Mouse (Mus musculus) forebrain, embryonic 10.5 days (tissue): ENCODE data around the gene P3h1. TPM values are rescaled to one million over a fixed set of nuclear protein-coding genes. Genes with fewer than 3 reads are reported as not detected.

ENCODE experiments used
- DNase-seq: peaks from one replicate; pipeline ENCODE4 v3.0.0-alpha.2; 2017; ENCODE audit warnings: low spot score; ENCODE audit errors: extremely low spot score
- H3K27ac ChIP-seq: fragments of 300-500 bp; sonication (generic); 2 replicates; pipeline ENCODE4 v1.5.1; 2016; ENCODE audit warnings: mild to moderate bottlenecking
- H3K27me3 ChIP-seq: fragments of 300-500 bp; sonication (generic); 2 replicates; pipeline ENCODE4 v1.6.1; 2016; ENCODE audit warnings: mild to moderate bottlenecking; ENCODE audit not compliant: poor library complexity, severe bottlenecking
- H3K36me3 ChIP-seq: fragments of 300-500 bp; sonication (generic); replicated peaks from 2 replicates; pipeline ENCODE4 v1.6.1; 2016; ENCODE audit warnings: mild to moderate bottlenecking, moderate library complexity
- H3K4me1 ChIP-seq: fragments of 300-500 bp; sonication (generic); 2 replicates; pipeline ENCODE4 v1.6.1; 2016
- H3K4me3 ChIP-seq: fragments of 300-500 bp; sonication (generic); 2 replicates; pipeline ENCODE4 v1.5.1; 2016; ENCODE audit warnings: mild to moderate bottlenecking, moderate library complexity
- H3K9me3 ChIP-seq: fragments of 300-500 bp; sonication (generic); 2 replicates; pipeline ENCODE4 v1.6.1; 2016; ENCODE audit warnings: mild to moderate bottlenecking, moderate library complexity
- WGBS: fragments of 180-500 bp; shearing (Covaris S2); methylation state at CpG from one replicate; pipeline ENCODE4 v1.1.7; 2016; 5-methylcytosine and 5-hydroxymethylcytosine counted together
- polyA plus RNA-seq: library from polyadenylated mRNA; unstranded; fragments of >200 nt; fragmentation: Nextera tagmentation; extraction: Ambion mirVana; gene quantifications from 2 replicates; pipeline ENCODE4 v1.2.1, GENCODE M21; 2016

P3h1 gene
- polyA plus RNA-seq, result 13.4 and 16.2 TPM in 2 replicates

DNA sequence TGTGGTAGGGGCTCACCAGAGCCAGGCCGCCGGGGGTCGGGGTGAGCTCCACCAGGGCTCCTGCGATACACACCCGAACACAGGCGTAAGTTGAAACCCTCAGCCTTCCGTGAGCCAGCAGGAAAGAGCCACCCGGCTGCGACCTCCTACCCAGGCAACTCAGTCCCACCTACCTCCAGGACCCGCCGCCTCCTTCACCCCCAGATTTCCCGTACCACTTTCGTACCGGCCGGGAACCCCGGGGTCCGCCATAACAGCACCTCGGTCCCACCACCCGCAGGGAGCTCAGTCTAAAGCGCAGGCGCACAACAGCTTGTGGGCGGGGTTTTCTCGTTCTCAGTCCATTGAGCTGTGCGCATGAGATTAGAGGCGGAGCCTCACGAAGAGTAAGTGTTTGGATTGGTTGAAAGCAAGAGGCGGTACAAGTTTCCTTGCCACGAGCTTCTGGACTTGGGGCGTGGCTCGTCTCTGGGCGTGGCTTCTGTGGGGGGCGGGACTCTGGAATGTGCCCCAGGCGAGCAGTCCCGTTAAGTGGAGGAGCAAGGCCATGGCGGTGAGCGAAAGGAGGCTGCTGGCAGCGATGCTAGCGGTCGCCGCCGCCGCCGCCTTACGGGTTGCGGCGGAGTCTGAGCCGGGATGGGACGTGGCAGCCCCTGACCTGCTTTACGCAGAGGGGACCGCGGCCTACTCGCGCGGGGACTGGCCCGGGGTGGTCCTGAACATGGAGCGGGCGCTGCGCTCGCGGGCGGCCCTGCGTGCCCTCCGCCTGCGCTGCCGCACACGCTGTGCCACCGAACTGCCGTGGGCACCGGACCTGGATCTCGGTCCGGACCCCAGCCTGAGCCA lies at the start of gene P3h1, which contains the start of gene AU022252:
Gene P3h1 (plus strand): TSS at position 506 of the 846 bp plus-strand sequence.
Gene AU022252 (minus strand): TSS at position 303 of the 846 bp plus-strand sequence.
- peak within 1 kb of the TSS; percentile 84 for H3K4me3 ChIP-seq
- H3K9me3 ChIP-seq, result no peaks in the 10 kb centered on the region
- H3K27me3 ChIP-seq, result peaks cover 4% of the 10 kb centered on the region; the same call in 1 of the 2 replicates
- H3K27ac ChIP-seq, result peak within 1 kb of the TSS; percentile 87
- WGBS, result under 1% methylated on average over 71 of the region's 71 CpGs
- peaks cover 29% of the 10 kb centered on the region for H3K36me3 ChIP-seq
- H3K4me1 ChIP-seq, result peaks cover 22% of the 10 kb centered on the region
- peak; percentile 97 for DNase-seq

- DNase-seq, result no peak
- H3K36me3 ChIP-seq, result no peaks in the 10 kb centered on the region
- no peaks in the 10 kb centered on the region for H3K4me1 ChIP-seq
- 63% methylated on average over 1 of the region's 1 CpGs for WGBS
- no peak overlapping the region for H3K27ac ChIP-seq
- no peaks in the 10 kb centered on the region for H3K9me3 ChIP-seq
- no peak overlapping the region for H3K4me3 ChIP-seq
- H3K27me3 ChIP-seq, result no peaks in the 10 kb centered on the region
Observed at GRCm38 (mm10) chr4:119183525-119183924, 49.2 kb upstream of the P3h1 start.

GRCm38 (mm10) chr4:119185771-119186170 lies 46.9 kb upstream of the P3h1 start:
- no peak overlapping the region for H3K4me3 ChIP-seq
- H3K27me3 ChIP-seq, result no peaks in the 10 kb centered on the region
- H3K9me3 ChIP-seq, result no peaks in the 10 kb centered on the region
- WGBS, result 86% methylated on average over 4 of the region's 4 CpGs
- no peak overlapping the region for H3K27ac ChIP-seq
- H3K36me3 ChIP-seq, result no peaks in the 10 kb centered on the region
- no peak for DNase-seq
- H3K4me1 ChIP-seq, result no peaks in the 10 kb centered on the region

DNA sequence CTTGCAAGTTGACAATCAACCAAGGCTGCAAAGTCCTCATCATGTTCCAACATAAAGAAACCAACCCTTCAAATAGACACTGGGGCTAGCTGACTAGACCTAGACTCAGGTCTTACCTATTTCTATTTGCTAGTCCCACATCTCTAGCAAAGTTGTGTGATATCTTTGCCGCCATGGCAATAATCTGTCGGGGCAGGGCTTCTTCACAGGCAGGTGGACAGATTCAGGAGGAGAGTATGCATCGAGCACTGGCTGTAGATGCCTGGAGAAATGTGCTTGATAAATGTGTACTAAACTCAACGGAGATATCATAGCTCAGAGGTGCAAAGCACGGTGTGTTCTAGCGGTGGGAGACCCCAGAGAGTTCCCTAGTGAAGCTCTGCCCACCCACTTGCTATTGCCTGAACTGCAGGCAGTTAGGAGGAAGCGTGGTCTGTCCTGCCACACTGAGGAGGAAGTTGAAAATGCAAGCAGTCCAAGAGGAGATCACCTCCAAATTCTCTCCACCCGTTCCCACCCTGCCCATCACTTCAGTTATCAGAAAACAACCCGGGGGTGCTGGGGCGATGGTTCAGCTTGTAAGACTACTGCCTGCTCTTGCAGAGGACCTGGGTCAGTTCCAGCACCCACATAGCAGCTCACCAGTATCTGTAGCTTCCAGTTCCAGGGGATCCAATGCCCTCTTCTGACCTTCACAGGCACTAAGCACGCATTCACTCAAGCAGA lies 44.5 kb upstream of the P3h1 start:
- no peaks in the 10 kb centered on the region for H3K36me3 ChIP-seq
- H3K9me3 ChIP-seq, result no peaks in the 10 kb centered on the region
- no peaks in the 10 kb centered on the region for H3K4me1 ChIP-seq
- peak overlapping the region; percentile 1 for H3K4me3 ChIP-seq
- WGBS, result 64% methylated on average over 11 of the region's 11 CpGs
- H3K27ac ChIP-seq, result no peak overlapping the region
- no peak for DNase-seq
- H3K27me3 ChIP-seq, result no peaks in the 10 kb centered on the region

DNA sequence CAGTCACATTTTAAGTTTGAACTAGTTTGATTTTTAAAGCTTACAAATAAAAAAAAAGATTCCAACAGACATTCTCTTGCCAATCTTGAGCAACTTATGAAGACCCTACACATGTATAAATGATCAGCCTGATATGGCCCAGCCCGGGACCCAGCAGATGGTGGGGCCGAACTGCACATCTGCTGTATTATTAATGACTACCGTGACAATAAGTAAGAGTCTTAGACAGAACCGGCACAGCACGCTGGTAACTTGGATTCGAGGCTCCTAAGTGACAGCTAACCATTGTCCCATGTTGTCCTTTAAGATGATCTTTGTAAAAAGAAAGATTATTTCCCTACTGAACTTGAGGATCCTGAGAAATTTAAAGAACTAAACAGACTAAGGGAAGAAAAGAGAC lies 43.3 kb upstream of the P3h1 start:
- Histone ChIP-seq H3K27ac (peak overlapping the region; percentile 56; the same call in 1 of the 2 replicates), H3K4me3 (peak overlapping the region; percentile 20; the same call in 1 of the 2 replicates), H3K27me3 (no peaks in the 10 kb centered on the region), H3K36me3 (no peaks in the 10 kb centered on the region), H3K4me1 (no peaks in the 10 kb centered on the region), H3K9me3 (no peaks in the 10 kb centered on the region)
- WGBS, result 88% methylated on average over 6 of the region's 6 CpGs
- DNase-seq, result no peak

DNA sequence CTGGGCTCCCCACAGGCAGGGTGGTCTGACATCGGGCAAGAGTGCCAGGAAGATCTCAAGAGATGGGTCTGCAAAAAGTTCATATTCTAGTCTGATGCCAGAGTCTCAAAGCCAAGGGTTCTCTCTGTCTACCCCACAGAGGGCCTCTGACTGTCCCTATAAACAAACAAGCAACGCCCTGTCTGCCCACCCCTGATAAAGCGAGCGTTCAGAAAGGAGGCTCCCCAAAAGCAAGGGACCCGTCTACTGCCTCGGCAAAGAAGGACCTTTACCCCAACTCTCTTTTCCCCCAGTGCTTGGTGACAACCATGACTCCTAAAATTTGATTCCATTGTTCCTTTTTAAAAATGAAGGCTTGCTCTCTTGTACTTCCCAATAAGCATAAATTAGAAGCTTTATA lies 42.9 kb upstream of the P3h1 start, which contains the start of gene Ermap:
Gene Ermap (minus strand): TSS at position 148 of the 400 bp plus-strand sequence.
- Histone ChIP-seq H3K9me3 (no peaks in the 10 kb centered on the region), H3K4me3 (peak within 1 kb of the TSS; percentile 20; the same call in 1 of the 2 replicates), H3K27ac (peak within 1 kb of the TSS; percentile 56), H3K36me3 (no peaks in the 10 kb centered on the region), H3K27me3 (no peaks in the 10 kb centered on the region), H3K4me1 (0 out of 2 replicates have a peak, but pooled peaks cover under 1% of the 10 kb centered on the region)
- no peak for DNase-seq
- 84% methylated on average over 6 of the region's 6 CpGs for WGBS

- Histone ChIP-seq H3K27ac (peak overlapping the region; percentile 56; the same call in 1 of the 2 replicates), H3K4me3 (no peak overlapping the region), H3K4me1 (peaks cover 8% of the 10 kb centered on the region), H3K36me3 (no peaks in the 10 kb centered on the region), H3K9me3 (no peaks in the 10 kb centered on the region), H3K27me3 (no peaks in the 10 kb centered on the region)
- 82% methylated on average over 8 of the region's 8 CpGs for WGBS
- no peak for DNase-seq
Observed at GRCm38 (mm10) chr4:119190618-119191017, 42.1 kb upstream of the P3h1 start.

DNA sequence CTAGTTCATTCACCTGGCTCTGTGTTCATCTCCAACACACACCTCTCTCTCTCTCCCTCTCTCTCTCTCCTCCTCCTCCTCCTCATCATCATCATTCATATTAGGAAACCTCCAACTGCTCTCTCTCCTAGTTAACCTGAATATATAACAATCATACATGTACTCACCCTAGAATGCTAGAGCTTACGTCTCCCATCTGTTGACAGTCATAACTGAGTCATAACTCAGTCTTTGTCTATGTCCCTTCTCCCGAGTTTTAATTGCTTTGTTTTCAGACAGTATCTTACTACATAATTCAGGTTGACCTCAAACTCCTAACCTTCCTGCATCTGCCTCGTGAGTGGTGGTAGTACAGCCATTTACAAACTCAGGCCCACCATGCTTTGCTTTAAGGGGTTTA lies 41.4 kb upstream of the P3h1 start:
- WGBS, result 80% methylated on average over 3 of the region's 3 CpGs
- Histone ChIP-seq H3K36me3 (no peaks in the 10 kb centered on the region), H3K4me3 (no peak overlapping the region), H3K4me1 (peaks cover 14% of the 10 kb centered on the region), H3K27ac (no peak overlapping the region), H3K9me3 (no peaks in the 10 kb centered on the region), H3K27me3 (no peaks in the 10 kb centered on the region)
- DNase-seq, result no peak

DNA sequence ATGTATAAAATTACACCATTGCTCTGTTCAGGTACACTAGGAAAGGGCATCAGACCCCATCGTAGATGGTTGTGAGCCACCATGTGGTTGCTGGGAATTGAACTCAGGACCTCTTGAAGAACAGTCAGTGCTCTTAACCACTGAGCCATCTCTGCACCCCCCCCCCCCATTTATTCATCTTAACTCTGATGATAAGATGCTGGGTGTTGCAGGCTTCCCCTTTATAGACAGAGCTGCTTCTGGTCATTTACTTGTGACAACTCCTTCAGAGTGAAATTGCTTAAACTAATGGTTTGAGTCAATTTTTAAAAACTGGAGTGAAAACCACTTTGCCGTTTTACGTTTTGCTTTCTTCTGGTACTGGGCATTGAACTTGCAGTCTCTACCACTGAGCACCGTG lies 40.0 kb upstream of the P3h1 start:
- Histone ChIP-seq H3K4me1 (peaks cover 29% of the 10 kb centered on the region), H3K27ac (no peak overlapping the region), H3K36me3 (0 out of 2 replicates have a peak, but pooled peaks cover 6% of the 10 kb centered on the region), H3K4me3 (no peak overlapping the region), H3K27me3 (no peaks in the 10 kb centered on the region), H3K9me3 (no peaks in the 10 kb centered on the region)
- 87% methylated on average over 4 of the region's 4 CpGs for WGBS
- DNase-seq, result no peak

DNA sequence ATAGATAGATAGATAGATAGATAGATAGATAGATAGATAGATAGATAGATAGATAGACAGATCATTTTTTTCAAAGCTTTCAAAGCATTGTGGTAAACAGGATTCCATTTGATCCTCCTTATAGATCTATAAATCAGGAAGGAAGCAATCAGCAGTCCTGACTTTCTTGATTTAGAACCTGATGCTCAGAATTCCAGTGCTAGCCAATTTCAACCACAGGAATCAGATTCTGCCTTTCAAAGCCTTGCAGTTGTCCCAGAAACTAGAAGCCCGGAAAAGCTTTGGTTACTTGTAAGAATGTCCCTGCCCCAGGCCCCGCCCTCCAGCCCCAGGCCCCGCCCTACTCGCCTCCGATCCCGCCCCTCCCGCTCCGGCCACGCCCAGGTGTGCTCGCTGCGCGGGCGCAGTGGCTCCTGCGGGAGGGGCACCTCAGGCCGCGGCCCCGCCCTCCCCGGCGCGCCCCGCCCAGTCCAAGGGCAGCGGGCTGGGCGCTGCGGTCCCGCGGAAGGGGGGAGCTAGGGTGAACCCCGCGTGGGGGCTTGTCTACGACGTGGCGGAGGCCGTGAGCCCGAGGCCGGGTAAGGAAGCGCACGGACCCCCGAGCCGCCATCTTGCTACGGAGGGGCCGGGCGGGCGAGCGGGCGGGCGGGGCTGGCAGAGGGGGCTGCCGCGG lies 37.7 kb upstream of the P3h1 start, which contains the start of gene Svbp:
Gene Svbp (plus strand): TSS at position 398 of the 673 bp plus-strand sequence.
- under 1% methylated on average over 47 of the region's 47 CpGs for WGBS
- H3K9me3 ChIP-seq, result no peaks in the 10 kb centered on the region
- peak within 1 kb of the TSS; percentile 84 for H3K4me3 ChIP-seq

GRCm38 (mm10) chr4:119195582-119196320 lies 37.0 kb upstream of the P3h1 start:
- WGBS, result 7% methylated on average over 18 of the region's 18 CpGs
- Histone ChIP-seq H3K9me3 (no peaks in the 10 kb centered on the region), H3K27me3 (no peaks in the 10 kb centered on the region), H3K4me3 (peak overlapping the region; percentile 84), H3K36me3 (peaks cover 14% of the 10 kb centered on the region), H3K27ac (peak overlapping the region; percentile 93), H3K4me1 (peaks cover 35% of the 10 kb centered on the region)
- DNase-seq, result no peak

More for the DNA sequence above, 37.7 kb upstream of the P3h1 start, which contains the start of gene Svbp:
- DNase-seq, result peak; percentile 91
- Histone ChIP-seq H3K27ac (peak within 1 kb of the TSS; percentile 93), H3K4me1 (peaks cover 35% of the 10 kb centered on the region), H3K36me3 (peaks cover 11% of the 10 kb centered on the region; the same call in 1 of the 2 replicates), H3K27me3 (no peaks in the 10 kb centered on the region)
